Mouse (Mus musculus) MEL (cell line): Measurements from ENCODE around the gene Cabp2. TPM values are rescaled to one million over a fixed set of nuclear protein-coding genes. Genes with fewer than 3 reads are reported as not detected.

ENCODE experiments used
- DNase-seq: peaks from one replicate; pipeline ENCODE4 v3.0.0; 2011; ENCODE audit warnings: low read depth, low spot score
- H3K27ac ChIP-seq: 2 replicates; pipeline ENCODE4 v1.5.1; 2012; ENCODE audit warnings: low read depth, mild to moderate bottlenecking, control low read depth, low read length, moderate library complexity; ENCODE audit not compliant: control insufficient read depth
- H3K27me3 ChIP-seq, 2 experiments: fragments of 150-350 bp in 1 of 2; sonication (generic) in 1 of 2; 2 replicates each; pipeline ENCODE4 v1.6.1; 2012; ENCODE audit warnings: low read length in 2 of 2, mild to moderate bottlenecking in 2 of 2, improper control_type of control experiment in 1 of 2, moderate library complexity in 1 of 2; ENCODE audit not compliant: insufficient read depth in 2 of 2, control insufficient read depth in 1 of 2
- H3K36me3 ChIP-seq, 2 experiments: 2 replicates each; pipeline ENCODE4 v1.6.1; 2012 to 2014; ENCODE audit warnings: low read length in 2 of 2, improper control_type of control experiment in 1 of 2, inconsistent platforms in 1 of 2, mild to moderate bottlenecking in 1 of 2; ENCODE audit not compliant: insufficient read depth in 2 of 2, control insufficient read depth in 1 of 2
- H3K4me1 ChIP-seq, 2 experiments: fragments of 150-350 bp in 1 of 2; sonication (generic) in 1 of 2; 2 replicates each; pipeline ENCODE4 v1.6.1; 2012; ENCODE audit warnings: low read length in 2 of 2, improper control_type of control experiment in 1 of 2, mild to moderate bottlenecking in 1 of 2; ENCODE audit not compliant: insufficient read depth in 2 of 2, control insufficient read depth in 1 of 2
- H3K4me3 ChIP-seq, 2 experiments: fragments of 150-350 bp in 1 of 2; sonication (generic) in 1 of 2; 2 replicates each; pipeline ENCODE4 v1.5.1; 2012; ENCODE audit warnings: low read depth in 2 of 2, low read length in 2 of 2, mild to moderate bottlenecking in 2 of 2, moderate library complexity in 2 of 2, control low read depth in 1 of 2, improper control_type of control experiment in 1 of 2; ENCODE audit not compliant: control insufficient read depth in 1 of 2, insufficient read depth in 1 of 2
- H3K79me2 ChIP-seq: 2 replicates; pipeline ENCODE4 v1.6.1; 2012; ENCODE audit warnings: mild to moderate bottlenecking, low read length, moderate library complexity; ENCODE audit not compliant: control insufficient read depth, poor library complexity, insufficient read depth
- H3K9ac ChIP-seq: 2 replicates; pipeline ENCODE4 v1.6.1; 2012; ENCODE audit warnings: low read depth, mild to moderate bottlenecking, control low read depth, low read length, moderate library complexity; ENCODE audit not compliant: control insufficient read depth, poor library complexity, severe bottlenecking
- H3K9me3 ChIP-seq: fragments of 150-350 bp; sonication (generic); replicated peaks from 2 replicates; pipeline ENCODE4 v1.6.1; 2012; ENCODE audit warnings: mild to moderate bottlenecking, low read length, improper control_type of control experiment, moderate library complexity; ENCODE audit not compliant: insufficient read depth
- BHLHE40 ChIP-seq: IDR thresholded peaks from 2 replicates; pipeline ENCODE4 v1.6.1; 2012; ENCODE audit warnings: low read depth, mild to moderate bottlenecking, inconsistent platforms, low read length, improper control_type of control experiment, borderline replicate concordance
- EP300 ChIP-seq, 2 experiments: IDR thresholded peaks; 2 replicates each; pipeline ENCODE4 v1.6.1; 2011; ENCODE audit warnings: improper control_type of control experiment in 2 of 2, low read length in 2 of 2, low read depth in 1 of 2, mild to moderate bottlenecking in 1 of 2
- ETS1 ChIP-seq: IDR thresholded peaks from 2 replicates; pipeline ENCODE4 v1.6.1; 2012; ENCODE audit warnings: low read depth, mild to moderate bottlenecking, inconsistent platforms, low read length, improper control_type of control experiment, moderate library complexity
- GABPA ChIP-seq: IDR thresholded peaks from 2 replicates; pipeline ENCODE4 v1.6.1; 2012; ENCODE audit warnings: low read depth, mild to moderate bottlenecking, inconsistent platforms, low read length, improper control_type of control experiment, moderate library complexity
- GATA1 ChIP-seq: IDR thresholded peaks from 2 replicates; pipeline ENCODE4 v1.6.1; 2011; ENCODE audit warnings: low read depth, low read length, improper control_type of control experiment
- HCFC1 ChIP-seq: IDR thresholded peaks from 2 replicates; pipeline ENCODE4 v1.6.1; 2012; ENCODE audit warnings: low read depth, mild to moderate bottlenecking, inconsistent platforms, low read length, improper control_type of control experiment, moderate library complexity
- JUND ChIP-seq: IDR thresholded peaks from 2 replicates; pipeline ENCODE4 v1.6.1; 2011; ENCODE audit warnings: low read depth, mild to moderate bottlenecking, improper control_type of control experiment, low read length
- KAT2A ChIP-seq: conservative IDR thresholded peaks from 2 replicates; pipeline ENCODE4 v1.6.1; 2012; ENCODE audit warnings: low read depth, low read length, improper control_type of control experiment, inconsistent platforms
- MEF2A ChIP-seq: IDR thresholded peaks from 2 replicates; pipeline ENCODE4 v1.6.1; 2014; ENCODE audit warnings: low read depth, mild to moderate bottlenecking, inconsistent platforms, low read length, improper control_type of control experiment; ENCODE audit not compliant: poor library complexity, insufficient replicate concordance, severe bottlenecking; ENCODE audit errors: extremely low read depth
- MXI1 ChIP-seq: IDR thresholded peaks from 2 replicates; pipeline ENCODE4 v1.6.1; 2011; ENCODE audit warnings: mild to moderate bottlenecking, low read depth, low read length, improper control_type of control experiment
- MYB ChIP-seq: IDR thresholded peaks from 2 replicates; pipeline ENCODE4 v1.6.1; 2011; ENCODE audit warnings: mild to moderate bottlenecking, low read depth, low read length, improper control_type of control experiment
- NRF1 ChIP-seq: IDR thresholded peaks from 2 replicates; pipeline ENCODE4 v1.6.1; 2014; ENCODE audit warnings: low read depth, mild to moderate bottlenecking, inconsistent platforms, low read length, improper control_type of control experiment, moderate library complexity; ENCODE audit not compliant: poor library complexity, insufficient read depth, severe bottlenecking
- POLR2A ChIP-seq, 2 experiments: IDR thresholded peaks; 2 replicates each; pipeline ENCODE4 v1.6.1; 2011 to 2012; ENCODE audit warnings: low read length in 2 of 2, mild to moderate bottlenecking in 2 of 2, control low read depth in 1 of 2, improper control_type of control experiment in 1 of 2, low read depth in 1 of 2, moderate library complexity in 1 of 2; ENCODE audit not compliant: control insufficient read depth in 1 of 2, insufficient read depth in 1 of 2, poor library complexity in 1 of 2
- POLR2AphosphoS2 ChIP-seq: IDR thresholded peaks from 2 replicates; pipeline ENCODE4 v1.6.1; 2011; ENCODE audit warnings: low read length, improper control_type of control experiment
- SIN3A ChIP-seq: IDR thresholded peaks from 2 replicates; pipeline ENCODE4 v1.6.1; 2012; ENCODE audit warnings: low read length, improper control_type of control experiment, inconsistent platforms
- SMC3 ChIP-seq: IDR thresholded peaks from 2 replicates; pipeline ENCODE4 v1.6.1; 2011; ENCODE audit warnings: low read depth, low read length, improper control_type of control experiment
- TBP ChIP-seq: IDR thresholded peaks from 2 replicates; pipeline ENCODE4 v1.8.0; 2011; ENCODE audit warnings: low read depth, low read length, improper control_type of control experiment
- TCF12 ChIP-seq: IDR thresholded peaks from 2 replicates; pipeline ENCODE4 v1.6.1; 2014; ENCODE audit warnings: low read depth, mild to moderate bottlenecking, inconsistent platforms, low read length, improper control_type of control experiment, moderate library complexity
- ZMIZ1 ChIP-seq: IDR thresholded peaks from 2 replicates; pipeline ENCODE4 v1.6.1; 2012; ENCODE audit warnings: low read depth, mild to moderate bottlenecking, inconsistent platforms, low read length, improper control_type of control experiment, moderate library complexity
- ZNF384 ChIP-seq: IDR thresholded peaks from 2 replicates; pipeline ENCODE4 v1.6.1; 2012; ENCODE audit warnings: low read depth, mild to moderate bottlenecking, inconsistent platforms, low read length, improper control_type of control experiment
- polyA plus RNA-seq, 2 experiments: library from polyadenylated mRNA; stranded (reverse) in 1 of 2; unstranded in 1 of 2; fragments of >175 nt in 1 of 2; fragments of >200 nt in 1 of 2; gene quantifications; 2 replicates each; pipeline versions ENCODE4 v1.2.1 to v1.2.4; 2012; ENCODE audit warnings: low replicate concordance in 2 of 2, low read depth in 1 of 2; ENCODE audit not compliant: insufficient read length in 2 of 2, insufficient read depth in 1 of 2, missing spikeins in 1 of 2
- total RNA-seq: library from RNA; depleted of rRNA; stranded (reverse); fragments of 300-350 nt; gene quantifications from 2 replicates; pipeline ENCODE4 v1.2.3, GENCODE M21; 2012

The Cabp2 gene
- total and polyA plus RNA-seq, 3 experiments: 0.14 TPM; not detected in 2

DNA sequence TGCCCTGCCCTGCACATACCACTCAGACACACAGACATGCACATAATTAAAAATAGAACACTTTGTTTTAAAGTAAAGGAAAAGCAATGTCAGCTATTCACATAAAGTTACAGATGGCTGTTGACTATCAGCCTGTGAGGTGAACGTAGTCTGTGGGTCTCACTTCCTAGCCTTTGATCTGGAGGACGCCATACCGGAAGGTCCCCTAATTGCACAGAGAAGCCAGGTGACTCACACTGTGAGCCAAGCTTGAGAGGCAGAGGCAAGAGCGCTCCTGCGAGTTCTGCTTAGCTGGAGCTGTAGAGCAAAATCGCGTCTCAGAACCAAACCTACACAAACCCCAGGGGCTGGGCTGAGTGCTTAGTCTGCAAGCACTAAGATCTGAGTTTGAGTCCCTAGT, 12.4 kb downstream of the Cabp2 start:
- Histone ChIP-seq H3K36me3 (peaks cover 0 to 19% of the 10 kb centered on the region in 2 experiments; a peak in 2 of 4 replicates), H3K27ac (no peak overlapping the region), H3K9me3 (no peaks in the 10 kb centered on the region), H3K4me3 (no peak overlapping the region), H3K4me1 (peaks cover 0 to 15% of the 10 kb centered on the region in 2 experiments; a peak in 3 of 4 replicates), H3K27me3 (no peaks in the 10 kb centered on the region), H3K79me2 (peaks cover 2% of the 10 kb centered on the region; the same call in 1 of the 2 replicates), H3K9ac (no peak overlapping the region)
- DNase-seq: no peak
- TF ChIP-seq GABPA: no peak
- TF ChIP-seq SIN3A: no peak
- no peak for TF ChIP-seq MEF2A
- no peak for TF ChIP-seq POLR2A (IDR thresholded peaks at IDR 0.05; ENCODE audit: control insufficient read depth in 1 of 2, insufficient read depth in 1 of 2, low read depth in 1 of 2, low read length in 2 of 2, poor library complexity in 1 of 2)
- no peak for TF ChIP-seq GATA1
- no peak for TF ChIP-seq TBP
- no peak for TF ChIP-seq MXI1
- no peak for TF ChIP-seq KAT2A
- TF ChIP-seq JUND: no peak
- no peak for TF ChIP-seq EP300 (IDR thresholded peaks at IDR 0.05; ENCODE audit: low read depth in 1 of 2, low read length in 2 of 2)
- no peak for TF ChIP-seq ZMIZ1
- TF ChIP-seq ZNF384: no peak
- TF ChIP-seq SMC3: no peak
- no peak for TF ChIP-seq HCFC1
- no peak for TF ChIP-seq NRF1
- TF ChIP-seq MYB: no peak

DNA sequence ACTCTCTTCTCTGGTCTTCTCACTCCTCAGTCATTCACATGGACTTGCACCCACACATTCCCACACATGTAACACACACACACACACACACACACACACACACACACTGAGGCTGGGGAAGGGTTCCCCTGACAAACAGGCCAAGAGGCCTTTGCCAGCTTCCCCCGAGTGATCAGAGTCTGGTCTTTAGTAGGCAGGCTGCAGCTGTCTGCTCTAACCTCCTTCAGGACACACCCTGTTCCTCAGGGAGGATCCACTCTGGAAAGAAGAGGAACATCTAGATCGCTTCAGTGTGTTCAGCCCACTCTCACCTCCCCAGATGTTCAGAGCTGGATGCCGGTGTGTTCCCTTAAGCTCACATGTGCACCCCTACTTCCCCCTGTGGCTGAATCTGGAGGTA, 13.0 kb downstream of the Cabp2 start:
- TF ChIP-seq SMC3 (no peak), TCF12 (no peak), MXI1 (no peak), POLR2AphosphoS2 (no peak), BHLHE40 (no peak), ETS1 (no peak), ZMIZ1 (no peak), GABPA (no peak), JUND (no peak)
- Histone ChIP-seq H3K4me1 (peaks cover 0 to 18% of the 10 kb centered on the region in 2 experiments; a peak in 3 of 4 replicates), H3K27ac (no peak overlapping the region), H3K9me3 (no peaks in the 10 kb centered on the region), H3K9ac (no peak overlapping the region), H3K27me3 (no peaks in the 10 kb centered on the region), H3K79me2 (peaks cover 2% of the 10 kb centered on the region; the same call in 1 of the 2 replicates), H3K4me3 (no peak overlapping the region), H3K36me3 (peaks cover 0 to 19% of the 10 kb centered on the region in 2 experiments; a peak in 2 of 4 replicates)
- no peak for DNase-seq
